Mouse (Mus musculus) heart, postnatal 0 days (tissue): Measurements from ENCODE around the gene Kcnj10.
A peak's percentile ranks its signal among the peaks of the same experiment; 100 is the strongest.

ENCODE experiments used
- CTCF ChIP-seq: IDR thresholded peaks from 2 replicates; pipeline ENCODE4 v1.5.1; 2016; ENCODE audit warnings: antibody characterized with exemption, control low read depth, low read depth
- EP300 ChIP-seq: IDR thresholded peaks from 2 replicates; pipeline ENCODE4 v1.6.1; 2016; ENCODE audit warnings: antibody characterized with exemption, low read depth

DNA sequence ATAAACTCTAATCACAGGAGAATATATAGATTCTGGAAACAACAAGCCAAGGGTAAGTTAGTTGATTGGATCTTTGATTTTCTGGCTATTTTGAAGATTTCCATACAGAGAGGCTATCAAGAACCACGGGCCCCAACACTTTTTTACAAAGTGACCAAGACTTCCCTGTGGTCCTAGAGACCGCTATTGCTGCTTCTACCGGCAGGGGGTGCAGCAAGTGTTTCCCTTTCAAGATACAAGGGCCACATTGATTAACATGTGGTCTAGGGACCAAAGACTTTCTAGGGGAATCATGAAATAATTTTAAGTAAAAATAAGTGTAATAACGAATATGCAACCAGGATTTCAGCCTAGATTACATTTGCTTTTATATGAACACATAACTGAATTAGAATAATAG lies 69.8 kb downstream of the Kcnj10 start:
- TF ChIP-seq CTCF (peak; percentile 75), EP300 (no peak)
